ENCODE assay signal across 8 mouse cellular contexts in the genomic region with DNA sequence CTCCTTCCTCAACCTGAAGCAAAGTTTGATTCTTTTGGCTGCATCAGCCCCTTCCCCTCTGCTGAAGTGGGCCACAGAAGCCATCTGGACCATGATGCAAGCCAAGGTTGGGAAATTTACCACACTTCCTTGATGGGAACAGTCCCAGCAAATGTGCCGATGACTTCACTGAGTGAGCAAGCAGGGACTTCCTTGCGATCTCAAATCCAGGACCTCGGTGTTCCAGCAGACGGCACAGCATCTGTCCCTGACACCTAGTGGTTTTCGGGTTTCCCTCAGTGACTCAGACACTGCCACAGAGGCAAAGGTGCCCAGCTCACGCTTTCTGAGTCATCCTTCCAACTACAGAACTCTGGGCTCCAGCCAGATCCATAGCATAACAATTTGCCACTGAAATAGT. TPM values are rescaled to one million over a fixed set of nuclear protein-coding genes. Genes with fewer than 3 reads are reported as not detected.
DNase-seq lines count a peak whose midpoint lies in the region; ATAC-seq and TF ChIP-seq lines count a peak whose summit lies in the region.

No protein-coding gene starts in this region.

- H3K36me3 ChIP-seq in forebrain, embryonic 14.5 days (ENCODE audit: control insufficient read depth, insufficient read depth, low read length): no peaks in the 10 kb centered on the region

- H3K9me3 ChIP-seq in forebrain, embryonic 14.5 days (replicated peaks; ENCODE audit: control insufficient read depth, low read length): no peaks in the 10 kb centered on the region

- H3K4me1 ChIP-seq in forebrain, embryonic 14.5 days (ENCODE audit: control insufficient read depth, insufficient read depth, low read length): 0 out of 2 replicates have a peak, but pooled peaks cover 3% of the 10 kb centered on the region

- H3K27ac ChIP-seq in gastrocnemius, adult 2 months: peak overlapping the region; percentile 98
- no peak overlapping the region for H3K27ac ChIP-seq in forebrain, embryonic 14.5 days (ENCODE audit: low read depth, low read length)

- 80% methylated on average over 6 of the region's 6 CpGs for WGBS in forebrain, embryonic 14.5 days

- peak; percentile 87 for ATAC-seq in granulocyte monocyte progenitor cell, adult 5-6 weeks (replicated peaks; ENCODE audit: poor library complexity, severe bottlenecking)
- no peak for ATAC-seq in forebrain, embryonic 14.5 days

- peak; percentile 13; the same call in 1 of the 2 replicates for TF ChIP-seq CTCF in gastrocnemius, adult 2 months (IDR thresholded peaks at IDR 0.05)

- H3K4me2 ChIP-seq in forebrain, embryonic 14.5 days (ENCODE audit: low read length): no peak overlapping the region

- peak; percentile 73 for DNase-seq in gastrocnemius, adult 2 months
- no peak for DNase-seq in gastrocnemius, postnatal 10 days
- peak; percentile 63 for DNase-seq in NIH3T3 (ENCODE audit: low read depth)
- DNase-seq in lung, postnatal 36 days: peak; percentile 79
- no peak for DNase-seq in forebrain, embryonic 14.5 days (ENCODE audit: low spot score)
- no peak for DNase-seq in spleen, adult 18-20 months
- DNase-seq in c-Kit-positive CD71-positive TER-119-positive erythroid progenitor cells, embryonic 14.5 days (ENCODE audit: low spot score): no peak

- intact Hi-C loops in gastrocnemius, adult 2 months (cut with DNase I): no loop called here

- no peak overlapping the region for H3K4me3 ChIP-seq in gastrocnemius, adult 2 months
- H3K4me3 ChIP-seq in forebrain, embryonic 14.5 days (ENCODE audit: low read depth, low read length): no peak overlapping the region

- H3K9ac ChIP-seq in forebrain, embryonic 14.5 days (ENCODE audit: low read length): no peak overlapping the region

- no peaks in the 10 kb centered on the region for H3K27me3 ChIP-seq in forebrain, embryonic 14.5 days (replicated peaks; ENCODE audit: control insufficient read depth, insufficient read depth, low read length)

RNA-seq across cellular contexts. Expression of a gene that starts 23.8 kb away (rescaled TPM):
- 100 to 1,000 TPM in 1 of 2 experiments, 10 to 100 TPM in 1; 84.9 to 302 TPM for total RNA-seq in gastrocnemius, adult 2 months (2021)
- total RNA-seq in gastrocnemius, postnatal 10 days (2021): 10 to 100 TPM; 19.3 to 21.5 TPM
- total RNA-seq in granulocyte monocyte progenitor cell, adult 5-6 weeks (2014; fragmentation: Nextera tagmentation): 44.8 and 74.9 TPM in 2 replicates
- 43.8 and 44.8 TPM in 2 replicates for total RNA-seq in granulocyte monocyte progenitor cell, adult 5-6 weeks (2017)
- polyA plus RNA-seq in forebrain, embryonic 14.5 days (2014; fragmentation: Nextera tagmentation; extraction: Ambion mirVana): 19.8 and 23.5 TPM in 2 replicates

Comparison
In these comparisons a context has a peak if more than half of its experiments do, and no peak if none do; other contexts are left out.
1. DNase-seq: peak in gastrocnemius, adult 2 months (single experiment), NIH3T3 (single experiment) and lung, postnatal 36 days (single experiment); none in gastrocnemius, postnatal 10 days (single experiment), forebrain, embryonic 14.5 days (single experiment), spleen, adult 18-20 months (0 of 2) and c-Kit-positive CD71-positive TER-119-positive erythroid progenitor cells, embryonic 14.5 days (single experiment).